Mouse (Mus musculus): ENCODE measurements around the gene Tcf7.
A peak's percentile ranks its signal among the peaks of the same experiment; 100 is the strongest.

Gene Tcf7

DNA sequence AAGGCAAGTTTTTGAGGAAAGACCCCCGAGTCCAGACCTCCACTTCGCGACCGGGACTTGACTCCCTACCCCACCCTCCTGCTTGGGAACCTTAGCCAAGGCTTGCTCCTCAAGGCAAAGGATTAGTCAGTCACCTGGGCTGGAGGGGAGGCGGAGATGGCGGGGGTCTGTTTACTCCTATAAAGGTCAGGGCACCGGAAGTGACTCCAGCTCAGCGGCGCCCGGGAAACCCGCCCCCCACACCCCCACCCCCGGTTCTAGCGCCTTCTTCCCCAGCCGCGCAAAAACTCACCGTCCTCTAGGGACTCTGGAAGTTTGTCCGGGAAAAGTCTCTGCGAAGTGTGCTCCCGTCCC lies 417 bp downstream of the Tcf7 start:
- no peak for DNase-seq

DNA sequence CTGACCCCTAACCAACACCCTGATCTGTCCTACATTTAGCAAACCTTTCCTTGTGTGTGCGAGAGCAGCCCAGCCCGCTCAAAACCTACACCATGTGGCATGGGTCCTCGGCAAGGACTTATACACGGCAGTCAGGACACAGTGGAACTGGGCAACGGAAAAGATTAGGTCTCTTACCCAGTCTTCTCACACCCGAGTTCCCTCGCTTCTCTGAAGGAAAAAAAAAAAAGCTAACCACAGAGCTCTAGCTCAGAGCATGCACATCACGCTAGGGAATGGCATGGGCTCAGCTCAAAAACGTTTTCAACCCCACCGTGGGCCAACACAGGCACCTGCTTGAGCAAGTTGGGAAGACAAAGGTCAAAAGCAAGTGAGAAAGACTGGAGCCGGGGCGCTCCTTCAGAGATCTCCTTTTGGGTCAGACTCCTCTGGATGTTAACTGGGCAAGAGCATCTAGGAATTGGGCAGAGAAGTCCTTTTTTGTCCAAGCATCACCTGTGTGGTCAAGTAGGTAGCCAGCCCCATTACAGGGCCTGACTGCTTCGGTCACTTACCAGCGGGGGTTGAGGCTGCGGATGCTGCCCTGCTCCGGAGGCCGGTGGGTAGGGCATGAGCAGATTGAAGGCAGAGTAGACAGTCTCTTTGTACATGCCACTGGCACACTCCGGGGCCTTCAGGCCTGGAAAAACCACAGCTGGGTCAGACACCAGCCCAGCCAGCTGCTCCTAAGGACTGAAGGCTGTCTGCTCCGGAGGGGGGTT lies 1.1 kb downstream of the Tcf7 start:
- DNase-seq: no peak

DNA sequence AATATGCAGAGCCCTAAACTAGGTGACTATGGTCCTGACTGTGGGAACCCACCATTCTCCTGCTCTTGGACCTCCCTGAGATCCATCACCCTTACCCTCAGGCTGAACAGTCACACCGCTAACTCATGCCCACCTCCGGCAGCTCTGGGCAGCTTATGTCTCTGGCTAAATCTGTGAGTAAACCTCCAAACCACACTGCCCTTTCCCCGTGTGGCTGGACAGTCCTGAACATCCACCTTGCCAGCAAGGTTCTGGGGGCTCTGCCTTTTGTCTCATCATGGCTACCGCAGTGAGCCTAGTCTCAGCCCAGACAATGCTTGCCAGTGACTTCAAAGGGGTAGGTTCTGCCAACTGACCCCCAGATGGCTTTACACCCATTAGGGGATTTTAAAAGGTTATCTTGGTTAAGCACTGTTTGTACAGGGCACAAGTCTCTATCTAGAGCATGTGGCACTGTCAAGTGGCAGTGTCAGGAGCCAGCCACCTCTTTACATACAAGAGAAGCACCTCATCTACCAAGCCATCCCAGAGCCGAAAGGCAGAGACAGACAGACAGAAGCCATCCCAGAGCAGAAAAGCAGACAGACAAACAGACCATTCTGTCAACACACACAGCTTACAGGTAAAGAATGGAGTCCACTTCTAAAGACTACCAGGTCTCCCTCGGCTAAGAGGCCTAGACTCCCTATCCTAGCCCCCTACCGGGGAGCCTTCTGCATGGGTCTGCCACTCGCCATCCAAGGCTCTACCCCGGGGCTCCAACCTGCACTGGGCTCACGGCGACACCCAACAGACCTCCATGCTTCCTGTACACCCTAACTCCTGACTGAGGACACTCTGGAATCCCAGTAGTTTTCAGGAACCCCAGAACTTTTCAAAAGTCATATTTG lies 2.0 kb downstream of the Tcf7 start:
- no peak for DNase-seq

DNA sequence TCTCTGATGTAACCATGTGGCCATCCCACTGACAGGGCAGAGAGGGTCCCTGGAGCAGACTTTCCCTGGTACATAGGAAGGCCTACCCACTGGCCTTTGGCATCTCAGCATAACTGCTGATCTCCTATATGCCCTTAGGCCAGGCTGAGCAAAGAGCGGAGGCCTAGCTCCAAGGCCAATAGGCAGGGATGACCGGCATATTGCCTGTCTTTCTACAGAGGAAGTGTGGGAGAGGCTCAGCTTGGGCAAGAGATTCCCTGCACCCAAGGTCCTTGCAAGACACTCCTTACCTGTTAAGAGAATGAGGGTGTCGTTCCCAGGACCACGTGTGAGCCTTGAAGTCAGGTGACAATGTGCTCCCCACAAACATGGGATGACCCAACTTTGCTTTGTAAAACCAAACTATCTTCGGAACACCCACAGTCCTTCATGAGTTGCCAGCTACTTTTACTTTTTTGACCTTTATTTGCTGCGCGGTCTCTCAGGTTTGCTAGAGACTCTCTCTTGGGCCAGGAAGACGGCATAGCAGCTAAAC lies 3.1 kb downstream of the Tcf7 start:
- no peak for DNase-seq

DNA sequence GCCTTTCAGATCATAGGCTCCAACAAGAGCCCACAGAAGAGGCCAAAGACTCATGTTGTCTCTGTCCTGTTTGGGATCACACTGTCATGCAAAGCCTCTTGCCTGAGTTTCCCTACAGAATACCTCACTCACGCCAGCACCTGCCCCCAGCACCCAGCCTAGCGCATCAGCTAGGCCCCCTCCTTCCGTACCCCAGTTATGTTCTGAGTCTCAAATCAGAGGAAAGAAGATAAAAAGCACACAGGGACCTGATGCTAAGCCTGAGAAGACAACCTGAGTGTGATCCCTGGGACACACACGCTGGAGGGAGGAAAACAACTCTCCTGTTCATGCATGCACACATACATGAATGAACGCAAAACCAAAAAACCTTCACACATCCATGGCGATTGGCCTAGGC lies 3.8 kb downstream of the Tcf7 start:
- DNase-seq: no peak

DNA sequence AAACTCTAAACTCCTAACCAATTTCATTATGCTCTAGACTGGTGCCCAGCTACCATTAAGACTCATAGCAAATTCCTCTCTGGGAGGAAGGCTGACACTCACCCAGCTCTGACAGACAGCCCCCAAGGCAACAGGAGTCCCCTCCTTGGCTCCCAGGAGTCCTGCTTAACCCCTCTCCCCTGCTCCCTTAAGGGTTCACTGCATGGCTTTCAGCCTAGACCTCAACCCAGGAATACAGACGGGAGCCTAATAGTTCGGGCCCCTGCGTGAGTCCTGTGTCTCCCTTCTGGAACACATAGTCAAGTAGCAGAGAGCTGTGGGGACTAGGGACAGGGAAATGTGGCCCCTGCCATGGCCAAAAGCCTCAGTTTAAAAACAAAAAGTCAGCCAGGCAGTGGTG lies 4.7 kb downstream of the Tcf7 start:
- no peak for DNase-seq

DNA sequence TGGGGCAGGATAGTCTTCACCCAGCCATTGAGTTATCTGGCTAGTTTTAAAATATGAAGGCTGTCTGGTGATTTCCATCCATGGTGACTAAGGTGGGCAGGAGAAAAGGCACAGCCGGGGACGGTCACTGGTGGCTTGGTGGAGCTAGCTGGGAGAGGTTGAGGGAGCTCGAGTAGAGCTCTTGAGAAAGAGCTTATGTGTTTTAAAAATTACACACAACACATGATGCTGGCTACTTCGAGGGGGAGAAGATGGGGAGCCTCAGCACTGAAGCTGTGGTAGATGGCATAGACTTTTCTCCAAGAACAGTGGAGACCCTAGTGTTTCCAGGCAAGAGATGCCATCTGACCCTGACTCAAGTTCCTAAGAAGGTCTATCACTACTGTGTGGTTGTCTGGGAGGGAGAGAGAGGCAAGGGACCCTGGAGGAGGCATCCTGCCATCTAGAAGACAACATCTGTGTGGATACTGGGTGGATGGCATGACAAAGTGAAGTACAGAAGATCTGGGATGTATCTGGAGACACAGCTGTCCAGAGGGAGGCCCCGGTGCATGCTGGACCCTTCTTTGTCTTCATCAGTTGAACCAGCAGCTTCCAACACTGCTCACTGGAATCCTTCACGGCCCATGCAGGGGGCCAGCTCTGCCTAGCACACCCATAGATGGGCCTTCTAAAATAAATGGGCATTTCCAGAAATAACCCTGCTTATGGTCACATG lies 5.2 kb downstream of the Tcf7 start:
- no peak for DNase-seq

DNA sequence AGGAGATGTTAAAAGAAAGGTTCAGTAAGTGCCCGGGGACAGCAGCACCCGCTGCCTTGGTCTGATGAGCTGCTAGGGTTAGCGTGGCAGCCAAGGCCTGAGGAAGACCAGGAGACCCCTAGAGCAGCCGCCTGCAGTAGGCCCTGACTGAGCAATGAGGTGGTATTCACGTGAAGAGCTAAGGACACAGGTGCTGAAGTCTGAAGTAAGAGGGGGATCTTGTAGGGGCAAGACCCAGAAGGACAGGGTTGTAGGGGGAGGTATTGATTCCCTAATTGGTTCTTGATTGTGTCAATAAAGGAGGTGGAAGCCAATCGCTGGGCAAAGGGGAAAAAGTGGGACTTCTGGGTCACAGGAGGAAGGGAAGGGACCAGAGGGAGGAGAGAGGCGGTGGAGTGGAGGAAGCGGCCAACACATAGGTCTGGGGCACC lies 5.8 kb downstream of the Tcf7 start:
- no peak for DNase-seq

DNA sequence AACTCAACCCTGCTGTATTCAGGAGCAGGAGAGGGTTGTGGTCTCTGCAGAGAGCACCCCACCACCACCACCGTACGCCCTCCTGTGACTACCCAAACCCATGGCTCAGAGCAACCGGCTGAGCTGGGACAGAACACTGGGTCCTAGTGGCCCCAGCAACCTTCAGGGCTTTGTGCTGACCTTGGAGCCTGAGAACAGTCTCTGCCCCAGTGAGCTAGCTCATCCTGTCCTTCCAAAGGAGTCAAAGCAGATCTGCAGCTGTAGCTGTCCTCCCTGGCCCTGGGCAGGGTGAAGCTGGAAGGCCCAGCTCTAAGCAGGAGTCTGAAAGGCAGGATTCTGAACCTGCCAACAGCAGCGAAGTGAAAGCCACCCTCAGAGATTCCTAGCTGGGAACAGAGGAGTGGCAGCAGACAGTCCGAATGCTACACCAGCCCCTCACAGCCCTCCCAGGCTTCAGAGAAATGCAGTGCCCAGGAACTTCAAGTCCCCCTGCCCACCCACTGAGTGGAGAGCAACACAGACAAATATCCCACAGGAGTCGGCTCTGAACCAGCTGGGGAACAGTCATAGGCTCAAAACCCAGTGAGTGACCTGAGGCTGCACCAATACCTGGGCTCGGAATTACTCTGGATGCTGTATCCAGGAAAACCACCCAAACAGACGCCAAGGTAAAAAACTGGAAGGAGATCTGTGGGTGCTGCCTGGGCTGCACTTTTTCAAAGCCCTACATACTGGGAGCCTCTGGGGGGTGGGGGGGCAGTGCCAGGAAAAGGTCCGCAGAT lies 6.8 kb downstream of the Tcf7 start:
- DNase-seq: no peak

DNA sequence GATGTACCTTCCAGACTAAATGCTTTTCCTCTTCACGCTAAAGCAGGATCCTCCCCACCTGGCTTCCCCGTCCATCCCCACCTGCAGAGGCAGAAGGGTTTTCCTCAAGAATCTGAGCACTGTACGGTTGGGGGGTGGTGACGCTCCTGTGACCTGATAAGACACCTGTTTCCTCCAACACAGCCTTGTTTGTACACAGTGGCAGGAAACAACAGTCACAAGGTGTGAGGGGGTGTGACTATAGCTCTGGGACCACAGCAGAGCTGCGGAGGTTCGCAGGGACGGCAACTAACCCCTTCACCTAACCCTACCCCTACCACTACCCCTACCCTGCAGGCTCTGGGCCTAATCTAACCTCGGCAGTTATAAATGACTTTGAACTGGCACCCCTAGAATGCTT lies 7.4 kb downstream of the Tcf7 start:
- no peak for DNase-seq

DNA sequence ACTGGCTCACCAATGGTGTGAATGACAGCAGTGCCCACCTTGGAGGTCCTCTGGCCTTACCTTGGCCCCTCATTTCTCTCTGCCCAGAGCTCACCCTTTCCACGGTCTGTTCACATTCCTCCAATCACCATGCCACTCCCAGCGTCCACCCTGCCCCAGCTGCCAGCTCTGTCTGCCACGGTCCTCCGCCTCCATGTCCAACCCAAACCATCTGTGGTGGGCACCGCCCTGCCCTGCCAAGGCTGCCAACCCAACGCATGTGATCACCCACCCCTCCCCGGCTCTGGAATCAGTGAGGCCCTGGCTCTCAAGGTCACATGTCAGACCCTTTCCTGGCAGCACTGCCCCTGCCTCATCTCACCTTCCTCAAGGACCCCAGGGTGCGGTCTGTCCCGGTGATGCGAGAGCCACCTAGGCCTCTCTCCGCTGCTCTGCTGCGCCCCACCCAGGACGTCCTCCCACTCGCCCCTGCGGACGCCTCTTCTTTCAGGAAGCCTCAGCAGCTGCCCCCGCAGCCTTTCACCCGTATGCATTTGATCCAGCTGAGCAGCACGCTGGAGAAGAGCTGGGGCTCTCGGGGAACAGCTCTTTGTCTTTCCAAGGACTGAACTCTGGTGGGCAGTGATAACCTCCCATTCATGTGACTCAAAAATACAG lies 8.2 kb downstream of the Tcf7 start:
- no peak for DNase-seq

DNA sequence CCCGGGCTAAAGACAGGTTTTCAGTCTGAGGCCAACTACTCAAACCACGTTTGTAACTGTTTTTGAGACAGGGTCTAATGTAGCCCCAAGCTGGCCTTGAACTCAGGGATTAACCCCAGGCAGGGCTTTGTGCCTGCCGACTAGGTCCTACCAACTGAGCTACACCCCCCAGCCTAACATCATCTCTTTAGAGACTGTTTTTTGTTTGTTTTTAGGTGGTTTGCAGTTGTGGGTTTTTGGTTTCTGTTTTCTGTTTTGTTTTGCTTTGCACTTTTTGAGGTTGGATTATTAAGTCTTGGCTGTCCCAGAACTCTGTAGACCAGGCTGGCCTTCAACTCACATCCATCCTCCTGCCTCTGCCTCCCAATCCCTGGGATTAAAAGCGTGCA lies 8.9 kb downstream of the Tcf7 start:
- no peak for DNase-seq

DNA sequence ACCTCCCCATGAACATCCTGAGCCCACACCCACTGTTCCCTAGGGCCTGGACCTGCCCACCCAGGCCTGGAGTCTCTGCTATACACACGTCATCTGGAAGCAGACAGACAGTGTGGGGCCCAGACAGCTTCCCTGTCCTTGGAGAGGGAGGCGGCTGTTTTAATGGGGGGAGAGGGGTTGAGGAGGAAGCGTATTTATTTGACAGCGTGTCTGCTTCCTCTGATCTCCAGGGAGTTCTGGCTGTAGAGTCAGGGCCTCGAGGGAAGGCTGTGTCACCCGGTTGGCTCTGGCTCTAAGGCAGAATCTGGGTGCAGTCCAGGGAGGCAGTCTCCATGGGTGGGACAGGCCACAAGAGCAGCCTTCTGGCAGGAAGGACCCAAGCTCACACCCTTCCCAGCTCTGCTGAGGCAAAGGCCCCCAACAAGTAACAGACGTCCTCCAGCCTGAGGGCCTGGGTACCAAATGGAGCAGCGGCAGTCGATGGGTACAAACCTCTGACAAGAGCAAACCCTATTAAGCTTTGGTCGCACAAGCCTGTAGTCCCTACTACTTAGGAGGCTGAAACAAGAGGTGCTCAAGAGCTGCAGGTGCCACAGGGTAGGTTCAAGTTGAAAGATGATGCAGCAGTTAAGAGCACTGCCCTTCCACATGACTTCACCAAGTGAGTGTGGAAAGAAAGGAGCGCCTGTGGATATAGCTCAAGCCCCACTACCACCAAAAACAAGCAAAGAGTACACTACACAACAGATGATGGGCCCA lies 9.5 kb downstream of the Tcf7 start:
- DNase-seq: peak; percentile 64

DNA sequence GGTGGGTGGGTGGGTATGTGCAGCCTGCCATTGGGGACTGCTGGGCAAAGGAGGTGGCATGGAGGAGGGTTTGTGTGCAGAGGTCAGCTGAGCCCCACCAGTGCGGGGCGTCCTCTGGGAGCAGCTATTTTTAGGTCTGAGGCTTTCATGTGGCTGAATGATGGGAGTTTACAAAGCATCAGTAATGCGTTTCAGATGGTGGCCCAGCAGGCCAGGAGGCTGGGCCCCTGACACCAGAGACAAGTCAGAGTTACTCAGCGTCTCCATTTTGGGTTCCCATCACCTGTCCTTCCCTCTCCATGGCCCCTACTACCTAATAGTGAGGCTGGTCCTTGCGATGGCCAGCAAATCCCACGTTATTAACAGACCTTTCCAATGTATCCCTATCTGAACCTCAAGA lies 10.2 kb downstream of the Tcf7 start:
- no peak for DNase-seq

DNA sequence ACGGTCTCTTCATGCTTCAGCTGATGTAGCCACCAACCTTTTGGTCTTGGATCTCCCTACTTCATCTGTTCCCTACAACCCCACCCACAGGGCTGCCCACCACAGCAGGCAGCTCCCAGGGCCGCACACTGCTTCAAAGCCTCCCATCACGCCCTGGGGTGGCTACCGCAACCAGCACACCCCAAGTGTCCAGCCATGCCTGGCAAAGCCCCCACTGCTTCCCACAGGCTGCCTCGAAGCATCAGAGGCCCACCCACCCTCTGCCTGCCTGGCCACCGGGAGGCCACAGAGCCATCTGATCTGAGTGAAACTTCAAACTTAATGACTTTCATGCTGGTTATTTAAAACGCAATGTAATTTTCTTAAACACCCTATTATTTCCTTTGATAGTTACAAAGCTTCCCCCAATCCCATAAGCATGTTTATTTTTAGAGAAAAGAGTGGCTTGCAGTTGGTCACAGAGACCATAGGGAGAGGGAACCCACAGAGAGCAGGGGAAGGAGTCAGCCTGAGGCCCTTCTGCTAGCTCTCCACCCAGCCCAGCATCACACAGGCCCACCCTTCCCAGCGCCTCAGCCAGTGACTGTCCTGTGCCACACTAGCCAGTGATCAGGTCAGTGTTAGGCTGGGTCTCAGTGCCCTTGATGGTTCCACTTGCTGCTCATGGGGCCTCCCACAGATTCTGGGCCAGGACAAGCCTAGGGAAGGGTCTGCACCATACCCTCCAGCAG lies 10.9 kb downstream of the Tcf7 start:
- no peak for DNase-seq

DNA sequence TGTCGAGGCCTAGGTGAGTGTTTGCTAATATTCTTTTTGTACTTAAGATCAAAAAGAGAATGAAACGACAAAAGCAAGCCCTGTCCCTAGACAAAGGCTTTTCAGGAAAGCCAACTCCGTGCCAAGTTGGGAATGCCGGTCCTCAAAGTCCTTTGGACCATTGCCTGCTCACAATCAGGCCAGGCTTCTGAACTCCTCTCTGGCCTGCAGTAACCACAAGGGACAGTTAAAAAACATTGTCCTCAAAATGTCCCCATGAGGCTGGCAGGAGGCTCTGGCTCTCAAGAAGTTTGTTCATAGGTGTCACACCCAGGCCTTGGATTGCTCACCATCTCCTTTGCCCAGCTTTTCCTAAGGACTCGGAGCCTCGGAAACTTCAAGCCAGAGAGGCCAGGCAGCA lies 13.0 kb downstream of the Tcf7 start:
- peak; percentile 41 for DNase-seq

DNA sequence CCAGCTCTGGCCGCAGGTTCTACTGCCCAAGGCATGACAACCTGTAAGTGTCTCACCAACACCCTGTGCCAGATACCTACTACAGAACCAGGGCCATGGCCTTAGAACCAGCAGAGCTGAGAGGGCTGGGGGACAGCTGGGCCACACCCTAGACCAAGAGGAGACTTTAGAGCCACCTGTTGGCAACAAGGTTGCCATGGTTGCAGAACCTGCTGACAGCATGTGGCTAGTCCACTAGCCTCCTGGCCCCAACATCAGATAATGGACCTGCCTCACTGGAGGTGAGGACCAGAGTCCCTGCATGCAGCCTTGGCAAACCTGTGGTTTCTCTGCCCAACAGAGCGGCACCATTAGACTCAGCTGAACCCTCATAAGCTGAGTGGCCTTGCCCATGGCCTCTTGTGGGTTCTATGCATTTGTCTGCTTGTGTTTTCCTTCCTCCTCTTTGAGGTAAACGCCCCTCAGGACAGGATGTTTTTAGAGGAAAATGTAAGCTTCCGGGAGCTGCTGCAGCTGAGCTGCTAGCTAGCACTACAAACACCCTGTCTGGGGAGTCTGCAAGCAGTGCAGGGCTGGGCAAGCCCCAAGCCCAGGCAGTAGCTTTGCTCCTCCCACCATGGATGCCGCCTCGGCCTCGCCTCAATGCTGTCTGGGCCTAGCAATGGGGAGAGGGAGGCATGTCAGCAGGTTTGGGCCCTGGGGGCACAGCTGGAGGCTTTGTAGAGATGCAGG lies 14.5 kb downstream of the Tcf7 start:
- peak; percentile 33 for DNase-seq

DNA sequence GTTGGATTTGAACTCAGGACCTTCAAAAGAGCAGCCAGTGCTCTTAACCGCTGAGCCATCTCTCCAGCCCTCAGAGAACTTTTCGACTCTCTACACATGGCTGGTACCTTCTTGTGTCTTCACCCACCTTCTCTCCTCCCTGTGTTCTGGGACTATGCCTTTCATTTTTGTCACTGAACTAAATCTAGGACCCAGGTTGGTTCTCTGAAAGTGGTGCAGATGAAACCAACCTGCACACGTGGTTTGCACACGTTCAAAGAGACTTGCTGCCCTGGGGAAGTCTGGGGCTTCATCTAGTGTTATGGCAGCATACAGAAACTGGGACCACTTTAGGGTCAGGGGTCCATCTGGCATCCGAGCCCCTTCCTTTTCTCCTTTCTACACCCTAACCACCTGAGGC lies 15.5 kb downstream of the Tcf7 start:
- no peak for DNase-seq

DNA sequence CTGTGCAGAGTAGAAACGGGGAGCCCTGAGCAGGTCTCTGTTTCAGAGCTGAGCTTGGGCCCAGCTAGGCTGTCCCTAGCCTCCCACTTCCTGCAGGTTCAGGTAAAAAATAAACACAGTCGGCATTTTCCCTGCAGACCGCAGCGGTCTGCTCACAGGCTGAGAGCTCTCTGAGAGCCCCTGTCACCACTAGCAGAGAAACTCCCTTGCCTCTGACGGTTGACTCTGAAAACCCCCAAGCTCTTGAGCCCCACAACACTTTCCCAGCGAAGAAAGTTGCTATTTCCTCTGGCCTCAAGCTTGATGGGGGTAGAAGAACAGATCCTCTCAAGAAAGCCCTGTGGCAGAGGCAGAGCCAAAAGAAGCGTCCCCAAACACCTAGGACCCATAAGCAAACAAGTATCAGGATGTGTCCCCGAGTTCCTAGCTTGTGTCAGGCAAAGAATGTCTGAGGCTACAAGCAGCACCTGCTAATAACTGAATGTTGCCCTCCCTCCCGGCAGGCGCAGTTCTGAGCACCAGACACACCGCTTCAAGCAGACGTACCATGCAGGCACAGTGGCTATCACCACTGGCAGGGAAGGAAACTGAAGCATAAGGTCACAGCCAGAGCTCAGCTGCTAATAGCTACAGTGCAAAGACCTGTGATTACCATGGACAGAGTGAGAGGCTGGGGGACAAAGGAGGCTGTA lies 17.1 kb downstream of the Tcf7 start:
- no peak for DNase-seq
